Mouse (Mus musculus) embryonic facial prominence, embryonic 15.5 days (tissue): Measurements from ENCODE around the gene Golga2. TPM values are rescaled to one million over a fixed set of nuclear protein-coding genes. Genes with fewer than 3 reads are reported as not detected.
"Not testable (repeated sequence)": the region's sequence is repeated elsewhere in the genome, so short reads cannot be mapped to it uniquely, and the experiment has no call there.

Experiments used
- ATAC-seq: fragments of 200-750 bp; cut with Nextera tagmentation; 2 replicates; pipeline ENCODE4 v1.8.0; 2017; ENCODE audit warnings: low read depth, moderate TSS enrichment; ENCODE audit not compliant: insufficient number of reproducible peaks, low FRiP score, low TSS enrichment
- H3K27ac ChIP-seq: fragments of 300-500 bp; sonication (generic); replicated peaks from 2 replicates; pipeline ENCODE4 v1.5.1; 2015; ENCODE audit warnings: mild to moderate bottlenecking, inconsistent platforms
- H3K27me3 ChIP-seq: fragments of 300-500 bp; sonication (generic); 2 replicates; pipeline ENCODE4 v1.6.1; 2015; ENCODE audit warnings: inconsistent platforms
- H3K36me3 ChIP-seq: fragments of 300-500 bp; sonication (generic); 2 replicates; pipeline ENCODE4 v1.6.1; 2015; ENCODE audit warnings: mild to moderate bottlenecking, inconsistent platforms
- H3K4me1 ChIP-seq: fragments of 300-500 bp; sonication (generic); 2 replicates; pipeline ENCODE4 v1.6.1; 2015; ENCODE audit warnings: inconsistent platforms
- H3K4me2 ChIP-seq: fragments of 300-500 bp; sonication (generic); replicated peaks from 2 replicates; pipeline ENCODE4 v1.6.1; 2015; ENCODE audit warnings: mild to moderate bottlenecking, inconsistent platforms
- H3K4me3 ChIP-seq: fragments of 300-500 bp; sonication (generic); replicated peaks from 2 replicates; pipeline ENCODE4 v1.5.1; 2015; ENCODE audit warnings: mild to moderate bottlenecking, inconsistent platforms
- H3K9ac ChIP-seq: fragments of 300-500 bp; sonication (generic); 2 replicates; pipeline ENCODE4 v1.6.1; 2015; ENCODE audit warnings: inconsistent platforms
- H3K9me3 ChIP-seq: fragments of 300-500 bp; sonication (generic); replicated peaks from 2 replicates; pipeline ENCODE4 v1.6.1; 2016; ENCODE audit warnings: inconsistent platforms
- WGBS: fragments of 180-500 bp; shearing (Covaris S2); methylation state at CpG from one replicate; pipeline ENCODE4 v1.1.7; 2015; 5-methylcytosine and 5-hydroxymethylcytosine counted together
- polyA plus RNA-seq: library from polyadenylated mRNA; unstranded; fragments of >200 nt; fragmentation: Nextera tagmentation; extraction: Ambion mirVana; gene quantifications from 2 replicates; pipeline ENCODE4 v1.2.1, GENCODE M21; 2015

Golga2 gene
- polyA plus RNA-seq, 1 experiment from 2014 or later, result 33.9 TPM

DNA sequence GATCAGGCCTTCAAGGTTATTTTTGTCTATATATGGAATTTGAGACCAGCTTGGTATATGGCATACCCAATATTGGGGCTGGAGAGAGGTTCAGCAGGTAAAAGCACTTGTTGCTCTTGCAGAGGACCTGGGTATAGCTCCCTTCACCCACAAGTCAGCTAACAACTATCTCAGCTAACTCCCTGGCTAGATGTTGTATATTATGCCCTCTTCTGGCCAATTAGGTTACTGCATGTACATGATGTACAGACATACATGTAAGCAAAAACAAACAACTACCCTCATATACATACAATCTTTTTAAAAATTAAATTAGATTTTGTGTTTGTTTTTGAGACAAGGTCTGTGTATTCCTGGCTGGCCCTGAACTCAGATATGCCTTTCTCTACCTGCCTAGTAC is 2.4 kb downstream of the Golga2 start:
- peak overlapping the region; percentile 82 for H3K4me3 ChIP-seq
- H3K4me1 ChIP-seq, result peaks cover 31% of the 10 kb centered on the region
- H3K27me3 ChIP-seq, result no peaks in the 10 kb centered on the region
- peak overlapping the region; percentile 80 for H3K4me2 ChIP-seq
- no peak for ATAC-seq
- H3K9me3 ChIP-seq, result no peaks in the 10 kb centered on the region
- H3K9ac ChIP-seq, result no peak overlapping the region
- no peak overlapping the region for H3K27ac ChIP-seq
- H3K36me3 ChIP-seq, result peaks cover 34% of the 10 kb centered on the region

DNA sequence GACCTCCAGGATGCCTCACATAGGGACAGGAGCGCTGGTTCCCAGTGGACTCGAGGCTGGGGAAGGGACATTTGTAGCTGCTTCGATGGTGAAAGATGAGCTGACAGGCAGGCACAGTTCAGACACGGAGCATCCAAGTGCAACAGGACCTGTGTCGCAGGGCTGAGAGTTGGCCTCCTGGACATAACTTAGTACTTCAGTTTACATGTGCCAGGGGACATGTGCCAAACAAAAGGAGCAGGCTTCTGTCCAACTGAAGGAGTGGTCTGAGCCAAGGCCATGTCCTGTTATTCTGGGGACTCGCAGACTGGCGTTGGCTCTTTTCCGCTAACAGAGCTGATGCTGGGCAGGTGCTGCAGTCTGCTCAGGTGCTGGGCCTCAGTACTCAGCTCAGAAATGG is 7.2 kb downstream of the Golga2 start:
- no peak overlapping the region for H3K4me3 ChIP-seq
- 82% methylated on average over 8 of the region's 8 CpGs for WGBS
- H3K27ac ChIP-seq, result no peak overlapping the region
- ATAC-seq, result no peak
- H3K4me2 ChIP-seq, result no peak overlapping the region
- H3K9me3 ChIP-seq, result no peaks in the 10 kb centered on the region
- no peaks in the 10 kb centered on the region for H3K27me3 ChIP-seq
- peaks cover 58% of the 10 kb centered on the region for H3K36me3 ChIP-seq
- H3K4me1 ChIP-seq, result peaks cover 16% of the 10 kb centered on the region
- no peak overlapping the region for H3K9ac ChIP-seq

DNA sequence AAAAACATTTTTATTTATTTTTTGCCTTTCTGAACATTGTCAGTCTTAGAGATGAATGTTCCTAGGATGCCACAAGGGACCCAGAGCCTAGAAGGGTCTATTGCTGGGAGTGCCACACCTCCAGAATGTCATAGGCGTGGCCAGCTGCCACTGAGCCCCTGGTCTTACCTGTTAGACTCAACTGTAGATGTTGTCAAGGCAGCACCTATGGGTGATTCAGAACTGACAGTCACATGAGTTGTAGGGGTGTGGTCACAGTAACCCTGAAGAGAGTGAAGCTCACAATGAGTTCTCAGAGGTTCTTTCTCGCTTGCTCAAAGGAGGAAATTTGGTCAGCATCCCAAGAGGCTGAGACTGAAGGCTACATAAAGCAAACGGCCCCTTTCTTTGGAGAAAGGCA is 8.1 kb downstream of the Golga2 start:
- no peak overlapping the region for H3K4me3 ChIP-seq
- 70% methylated on average over 3 of the region's 3 CpGs for WGBS
- no peak for ATAC-seq
- no peaks in the 10 kb centered on the region for H3K27me3 ChIP-seq
- H3K27ac ChIP-seq, result 0 out of 2 replicates have a peak overlapping the region, but pooled peaks have one; percentile 48
- no peaks in the 10 kb centered on the region for H3K9me3 ChIP-seq
- no peak overlapping the region for H3K4me2 ChIP-seq
- peaks cover 11% of the 10 kb centered on the region for H3K4me1 ChIP-seq
- peaks cover 68% of the 10 kb centered on the region for H3K36me3 ChIP-seq
- H3K9ac ChIP-seq, result no peak overlapping the region

DNA sequence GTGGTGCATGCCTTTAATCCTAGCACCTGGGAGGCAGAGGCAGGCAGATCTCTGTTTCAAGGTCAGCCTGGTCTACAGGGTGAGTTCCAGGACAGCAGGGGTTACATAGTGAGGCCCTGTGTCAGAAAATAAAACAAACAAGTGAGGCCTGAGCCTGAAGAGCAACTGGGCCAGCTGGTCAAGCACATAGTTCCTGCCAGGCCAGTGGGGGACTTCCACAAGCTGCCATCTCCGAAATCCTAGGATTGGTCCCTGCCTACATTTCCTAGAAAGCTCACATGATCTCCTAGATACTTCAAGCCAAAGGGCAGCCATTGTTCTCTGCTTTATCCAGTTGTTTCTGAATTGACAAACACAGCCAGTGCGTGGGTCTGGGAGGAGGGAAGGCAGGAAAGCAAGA is 8.7 kb downstream of the Golga2 start:
- not testable (repeated sequence) for H3K4me3 ChIP-seq, H3K4me1 ChIP-seq, ATAC-seq, H3K4me2 ChIP-seq, H3K9me3 ChIP-seq, H3K27me3 ChIP-seq, H3K9ac ChIP-seq
- Histone ChIP-seq H3K27ac (peak overlapping the region; percentile 48; the same call in 1 of the 2 replicates), H3K36me3 (peaks cover 72% of the 10 kb centered on the region)
- 95% methylated on average over 2 of the region's 2 CpGs for WGBS

DNA sequence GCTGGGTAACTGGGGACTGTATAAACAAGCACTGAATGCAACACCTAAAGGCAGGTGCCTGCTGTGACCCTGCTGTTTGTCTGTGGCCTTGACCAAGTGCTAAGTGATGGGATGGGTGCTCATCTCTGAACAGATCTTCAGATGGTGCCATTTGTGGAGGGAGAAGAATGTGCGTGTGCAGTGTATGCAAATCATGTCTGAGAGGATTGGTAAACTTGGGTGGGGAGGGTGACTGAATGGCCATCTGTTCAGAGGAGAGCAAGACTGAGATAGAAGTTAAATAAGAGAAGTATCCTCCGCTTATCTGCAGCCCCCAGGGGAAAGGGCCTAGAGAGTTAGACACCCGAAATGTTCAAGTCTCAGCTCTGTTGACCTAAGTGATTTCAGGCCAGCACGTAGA is 12.3 kb downstream of the Golga2 start:
- Histone ChIP-seq H3K9ac (no peak overlapping the region), H3K36me3 (peaks cover 88% of the 10 kb centered on the region), H3K4me3 (no peak overlapping the region), H3K4me2 (no peak overlapping the region), H3K4me1 (0 out of 2 replicates have a peak, but pooled peaks cover under 1% of the 10 kb centered on the region), H3K9me3 (no peaks in the 10 kb centered on the region), H3K27me3 (no peaks in the 10 kb centered on the region), H3K27ac (no peak overlapping the region)
- ATAC-seq, result no peak
- 81% methylated on average over 4 of the region's 4 CpGs for WGBS

DNA sequence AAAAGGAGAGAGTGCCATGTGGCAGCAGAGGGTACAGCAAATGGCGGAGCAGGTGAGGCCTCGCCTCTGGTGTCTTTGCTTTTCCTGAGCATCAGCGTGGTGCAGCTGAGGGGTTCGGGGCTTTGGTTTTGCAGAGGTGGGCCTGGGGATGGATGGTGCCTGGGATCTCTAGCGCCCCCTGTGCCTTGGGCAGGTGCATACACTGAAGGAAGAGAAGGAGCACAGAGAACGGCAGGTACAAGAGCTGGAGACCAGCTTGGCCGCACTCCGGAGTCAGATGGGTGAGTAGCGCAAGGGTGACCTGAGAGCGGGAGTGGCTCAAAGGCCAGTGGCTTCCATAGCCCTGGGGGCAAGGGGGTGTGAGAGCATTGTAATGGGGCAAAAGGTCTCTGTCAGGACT is 15.8 kb downstream of the Golga2 start:
- no peak overlapping the region for H3K4me3 ChIP-seq
- peaks cover 99% of the 10 kb centered on the region for H3K36me3 ChIP-seq
- no peaks in the 10 kb centered on the region for H3K9me3 ChIP-seq
- WGBS, result 91% methylated on average over 10 of the region's 10 CpGs
- no peak overlapping the region for H3K27ac ChIP-seq
- H3K9ac ChIP-seq, result no peak overlapping the region
- H3K27me3 ChIP-seq, result no peaks in the 10 kb centered on the region
- no peak for ATAC-seq
- H3K4me1 ChIP-seq, result peaks cover 4% of the 10 kb centered on the region; the same call in 1 of the 2 replicates
- no peak overlapping the region for H3K4me2 ChIP-seq

DNA sequence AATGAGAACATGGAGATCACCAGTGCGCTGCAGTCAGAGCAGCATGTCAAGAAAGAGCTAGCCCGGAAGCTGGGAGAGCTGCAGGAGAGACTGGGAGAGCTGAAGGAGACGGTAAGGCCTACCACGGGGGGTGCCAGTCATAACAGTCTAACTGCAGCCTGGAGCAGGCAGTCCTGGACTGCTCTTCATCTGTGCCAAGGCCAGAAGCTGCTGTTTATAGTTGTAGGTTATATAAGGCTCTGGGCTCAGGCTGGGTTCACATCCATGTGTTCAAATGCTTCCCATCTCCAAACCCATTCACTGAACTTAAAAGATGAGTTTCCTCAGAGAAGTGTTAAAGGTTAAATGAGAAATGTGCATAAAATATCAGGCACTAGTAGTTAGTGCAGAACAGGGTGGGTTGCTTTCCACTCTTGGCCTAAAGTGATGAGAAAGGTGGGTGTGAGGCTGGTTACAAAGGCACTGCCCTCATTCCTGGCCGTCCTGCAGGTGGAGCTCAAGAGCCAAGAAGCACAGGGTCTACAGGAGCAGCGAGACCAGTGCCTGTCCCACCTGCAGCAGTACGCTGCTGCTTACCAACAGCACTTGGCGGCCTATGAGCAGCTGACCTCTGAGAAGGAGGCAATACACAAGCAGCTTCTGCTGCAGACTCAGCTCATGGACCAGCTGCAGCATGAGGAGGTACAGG is 17.1 kb downstream of the Golga2 start:
- no peaks in the 10 kb centered on the region for H3K9me3 ChIP-seq
- H3K4me2 ChIP-seq, result no peak overlapping the region
- no peak overlapping the region for H3K27ac ChIP-seq
- 56% methylated on average over 8 of the region's 8 CpGs for WGBS
- no peak overlapping the region for H3K4me3 ChIP-seq
- ATAC-seq, result 0 out of 2 replicates have a peak, but pooled peaks have one; percentile 17
- peaks cover 11% of the 10 kb centered on the region; the same call in 1 of the 2 replicates for H3K4me1 ChIP-seq
- H3K27me3 ChIP-seq, result no peaks in the 10 kb centered on the region
- peaks cover 99% of the 10 kb centered on the region for H3K36me3 ChIP-seq
- no peak overlapping the region for H3K9ac ChIP-seq

DNA sequence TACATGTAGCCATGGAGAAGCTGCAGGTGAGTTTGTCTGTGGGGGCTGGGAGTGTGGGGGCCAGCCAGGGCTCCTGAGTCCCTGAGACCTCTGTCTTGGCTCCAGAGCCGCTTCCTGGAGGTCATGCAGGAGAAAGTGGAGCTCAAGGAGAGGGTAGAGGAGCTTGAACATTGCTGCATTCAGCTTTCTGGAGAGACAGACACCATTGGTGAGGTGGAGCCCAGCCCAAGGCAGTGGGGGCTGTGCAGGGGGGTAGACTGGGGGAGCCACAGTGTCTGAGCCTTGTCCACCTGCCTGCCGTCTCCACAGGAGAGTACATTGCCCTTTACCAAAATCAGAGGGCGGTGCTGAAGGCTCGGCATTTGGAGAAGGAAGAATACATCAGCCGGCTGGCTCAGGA is 18.5 kb downstream of the Golga2 start:
- H3K9ac ChIP-seq, result no peak overlapping the region
- ATAC-seq, result no peak
- no peaks in the 10 kb centered on the region for H3K27me3 ChIP-seq
- H3K4me1 ChIP-seq, result peaks cover 25% of the 10 kb centered on the region
- no peaks in the 10 kb centered on the region for H3K9me3 ChIP-seq
- H3K27ac ChIP-seq, result no peak overlapping the region
- H3K36me3 ChIP-seq, result peaks cover 96% of the 10 kb centered on the region
- 88% methylated on average over 5 of the region's 5 CpGs for WGBS
- no peak overlapping the region for H3K4me3 ChIP-seq
- H3K4me2 ChIP-seq, result no peak overlapping the region

DNA sequence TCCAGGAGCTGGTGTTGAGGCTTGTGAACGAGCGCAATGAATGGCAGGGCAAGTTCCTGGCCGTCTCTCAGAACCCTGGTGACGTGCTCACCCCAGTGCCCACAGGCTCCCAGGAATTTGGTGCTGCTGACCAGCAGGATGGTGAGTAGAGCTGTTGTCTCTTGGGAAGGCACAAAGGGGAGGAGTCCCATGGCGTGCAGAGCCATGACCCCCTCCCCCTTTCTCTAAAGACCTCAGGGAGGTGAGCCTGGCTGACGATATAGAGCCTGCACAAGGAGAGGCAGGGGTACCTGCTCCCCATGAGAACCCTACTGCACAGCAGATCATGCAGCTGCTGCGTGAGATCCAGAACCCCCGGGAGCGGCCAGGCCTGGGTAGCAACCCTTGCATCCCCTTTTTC is 19.0 kb downstream of the Golga2 start:
- Histone ChIP-seq H3K4me3 (no peak overlapping the region), H3K4me2 (no peak overlapping the region), H3K9ac (no peak overlapping the region), H3K4me1 (peaks cover 30% of the 10 kb centered on the region), H3K27ac (no peak overlapping the region), H3K36me3 (peaks cover 90% of the 10 kb centered on the region), H3K9me3 (no peaks in the 10 kb centered on the region), H3K27me3 (no peaks in the 10 kb centered on the region)
- 80% methylated on average over 9 of the region's 9 CpGs for WGBS
- ATAC-seq, result no peak

DNA sequence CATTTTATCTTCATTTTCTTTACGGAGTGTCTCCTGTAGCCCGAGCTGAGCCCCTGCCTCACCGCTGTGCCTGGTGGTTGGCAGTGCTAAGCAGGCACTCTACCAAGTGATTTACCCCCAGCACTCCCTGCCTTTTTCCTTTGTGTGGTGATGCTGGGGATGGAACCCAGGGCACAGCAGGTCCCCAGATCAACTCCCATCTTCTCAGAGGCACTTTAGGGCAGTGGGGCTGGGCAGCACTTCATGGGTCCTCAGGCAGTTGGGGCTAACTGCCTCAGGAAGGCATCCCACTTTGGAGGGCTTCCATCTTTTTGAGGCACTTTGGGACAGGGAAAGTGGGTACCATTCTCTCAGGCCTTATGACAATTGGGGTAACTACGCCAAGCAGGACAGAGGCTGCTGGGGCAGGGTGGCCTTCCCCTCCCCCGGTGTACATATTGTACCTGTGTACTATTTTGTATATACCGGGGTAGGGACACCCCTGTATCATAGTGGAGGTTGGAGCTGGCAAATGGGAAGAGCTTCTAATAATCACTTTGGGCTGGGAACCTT is 20.1 kb downstream of the Golga2 start:
- no peak overlapping the region for H3K9ac ChIP-seq
- H3K27me3 ChIP-seq, result no peaks in the 10 kb centered on the region
- H3K27ac ChIP-seq, result no peak overlapping the region
- no peak for ATAC-seq
- peaks cover 79% of the 10 kb centered on the region for H3K36me3 ChIP-seq
- WGBS, result 83% methylated on average over 6 of the region's 6 CpGs
- no peak overlapping the region for H3K4me2 ChIP-seq
- H3K4me1 ChIP-seq, result peaks cover 40% of the 10 kb centered on the region
- H3K4me3 ChIP-seq, result no peak overlapping the region
- H3K9me3 ChIP-seq, result no peaks in the 10 kb centered on the region

DNA sequence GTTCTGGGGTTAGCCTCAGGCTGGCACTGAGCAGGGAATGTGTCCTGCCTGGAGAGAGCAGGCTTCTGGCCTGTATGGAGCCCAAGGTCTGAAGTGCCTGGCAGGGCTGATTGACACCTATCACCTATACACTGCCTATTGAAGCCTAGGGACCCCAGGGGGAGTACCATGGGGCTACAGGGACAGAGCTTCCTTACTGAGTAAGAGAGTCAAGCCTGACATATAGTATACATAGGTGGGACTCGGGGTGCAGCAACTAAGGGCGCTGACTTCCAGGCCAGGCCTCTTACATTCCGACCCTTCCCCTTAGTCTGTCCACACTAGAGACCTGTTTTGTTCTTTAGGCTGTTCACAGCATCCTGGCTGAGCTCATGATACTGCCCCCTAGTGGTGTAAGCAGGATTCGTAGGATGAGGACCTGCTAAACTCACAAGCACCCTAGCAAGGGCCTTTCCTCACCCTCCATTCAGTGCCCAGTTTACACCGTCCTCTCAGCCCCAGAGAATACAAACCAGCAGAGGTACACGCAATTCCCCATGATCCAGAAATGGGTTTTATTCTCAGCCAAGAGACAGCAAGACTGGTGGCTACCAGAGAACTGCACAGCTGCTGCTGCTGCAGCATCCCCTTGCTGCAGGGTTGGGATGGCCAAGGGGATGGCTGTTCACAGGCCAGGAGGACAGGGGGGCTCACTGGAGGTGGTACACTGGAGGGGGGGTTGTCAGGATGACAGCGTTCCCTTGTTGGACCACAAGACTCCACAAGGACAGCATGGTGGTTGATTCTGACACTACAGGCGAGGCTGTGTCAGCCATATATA is 21.0 kb downstream of the Golga2 start:
- H3K4me2 ChIP-seq, result no peak overlapping the region
- H3K36me3 ChIP-seq, result peaks cover 71% of the 10 kb centered on the region
- H3K4me1 ChIP-seq, result peaks cover 46% of the 10 kb centered on the region
- no peak overlapping the region for H3K27ac ChIP-seq
- ATAC-seq, result no peak
- no peaks in the 10 kb centered on the region for H3K27me3 ChIP-seq
- H3K9ac ChIP-seq, result no peak overlapping the region
- no peaks in the 10 kb centered on the region for H3K9me3 ChIP-seq
- WGBS, result 48% methylated on average over 8 of the region's 8 CpGs
- H3K4me3 ChIP-seq, result no peak overlapping the region
